Mouse (Mus musculus) kidney, adult 2 months (tissue): ENCODE measurements around the gene Myo18b.

ENCODE experiments used
- CTCF ChIP-seq: fragments of 200-500 bp; conservative IDR thresholded peaks from 2 replicates; pipeline ENCODE4 v1.5.1; 2011; ENCODE audit warnings: low read depth, mild to moderate bottlenecking, control low read depth, low read length, moderate library complexity, mixed read lengths; ENCODE audit not compliant: insufficient read depth, insufficient read length
- POLR2A ChIP-seq: fragments of 200-500 bp; IDR thresholded peaks from one replicate; pipeline ENCODE4 v1.6.1; 2011; ENCODE audit warnings: low read depth, low read length, control low read depth

DNA sequence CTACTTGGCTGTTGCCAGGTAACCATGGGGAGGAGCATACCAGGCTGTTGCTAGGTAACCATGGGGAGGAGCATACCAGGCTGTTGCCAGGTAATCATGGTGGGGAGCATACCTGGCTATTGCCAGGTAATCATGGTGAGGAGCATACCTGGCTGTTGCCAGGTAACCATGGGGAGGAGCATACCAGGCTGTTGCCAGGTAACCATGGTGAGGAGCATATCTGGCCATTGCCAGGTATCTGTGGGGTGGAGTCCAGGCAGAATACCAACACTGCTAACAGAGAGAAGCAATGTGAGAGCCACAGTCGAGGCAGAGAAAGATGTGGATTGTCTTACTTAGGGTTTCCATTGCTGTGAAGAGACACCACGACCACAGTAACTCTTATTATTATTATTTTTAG, 250.6 kb downstream of the Myo18b start:
- TF ChIP-seq CTCF (no peak), POLR2A (no peak)
